Mouse (Mus musculus) hindbrain, postnatal 0 days (tissue): ENCODE data around the gene Wfdc10. TPM values are rescaled to one million over a fixed set of nuclear protein-coding genes. Genes with fewer than 3 reads are reported as not detected.

Source experiments
- ATAC-seq: fragments of 200-750 bp; cut with Nextera tagmentation; 2 replicates; pipeline ENCODE4 v1.8.0; 2017; ENCODE audit warnings: mild to moderate bottlenecking, moderate TSS enrichment, moderate library complexity
- DNase-seq: peaks from one replicate; pipeline ENCODE4 v3.0.0-alpha.2; 2015; ENCODE audit warnings: low spot score
- H3K27ac ChIP-seq: fragments of 300-500 bp; sonication (generic); 2 replicates; pipeline ENCODE4 v1.5.1; 2014; ENCODE audit warnings: mild to moderate bottlenecking
- H3K27me3 ChIP-seq: fragments of 300-500 bp; sonication (generic); 2 replicates; pipeline ENCODE4 v1.6.1; 2014; ENCODE audit warnings: low read length, mixed read lengths; ENCODE audit not compliant: insufficient read depth
- H3K36me3 ChIP-seq: fragments of 300-500 bp; sonication (generic); 2 replicates; pipeline ENCODE4 v1.6.1; 2014; ENCODE audit warnings: low read length, mixed read lengths; ENCODE audit not compliant: insufficient read depth
- H3K4me1 ChIP-seq: fragments of 300-500 bp; sonication (generic); 2 replicates; pipeline ENCODE4 v1.6.1; 2014; ENCODE audit warnings: antibody characterized with exemption, low read length, mixed read lengths; ENCODE audit not compliant: insufficient read depth
- H3K4me2 ChIP-seq: fragments of 300-500 bp; sonication (generic); 2 replicates; pipeline ENCODE4 v1.6.1; 2014; ENCODE audit warnings: low read depth, mild to moderate bottlenecking, low read length, moderate library complexity, mixed read lengths
- H3K4me3 ChIP-seq: fragments of 300-500 bp; sonication (generic); 2 replicates; pipeline ENCODE4 v1.5.1; 2014; ENCODE audit warnings: low read length
- H3K9ac ChIP-seq: fragments of 300-500 bp; sonication (generic); replicated peaks from 2 replicates; pipeline ENCODE4 v1.6.1; 2014; ENCODE audit warnings: mild to moderate bottlenecking, low read length, moderate library complexity, mixed read lengths
- H3K9me3 ChIP-seq: fragments of 300-500 bp; sonication (generic); 2 replicates; pipeline ENCODE4 v1.6.1; 2016; ENCODE audit warnings: low read length, mixed read lengths
- CTCF ChIP-seq: IDR thresholded peaks from 2 replicates; pipeline ENCODE4 v1.5.1; 2016; ENCODE audit warnings: antibody characterized with exemption, control low read depth, low read depth
- WGBS: fragments of 180-500 bp; shearing (Covaris S2); extraction: QIAGEN DNeasy Blood & Tissue Kit; methylation state at CpG from one replicate; pipeline ENCODE4 v1.1.7; 2014; 5-methylcytosine and 5-hydroxymethylcytosine counted together
- polyA plus RNA-seq: library from polyadenylated mRNA; unstranded; fragments of >200 nt; fragmentation: Nextera tagmentation; extraction: Ambion mirVana; gene quantifications from 2 replicates; pipeline ENCODE4 v1.2.1, GENCODE M21; 2015
- total RNA-seq: library from RNA; depleted of rRNA; stranded (reverse); fragments of >200 nt; gene quantifications from 2 replicates; pipeline ENCODE4 v1.2.3, GENCODE M21; 2014

Gene Wfdc10
- total and polyA plus RNA-seq, 2 experiments from 2014 or later: 0.60 TPM; not detected in 1

GRCm38 (mm10) chr2:164638696-164639095 is 17.1 kb upstream of the Wfdc10 start, which contains the start of gene Wfdc16:
Wfdc16 (minus strand) TSS chr2:164638796.
- 89% methylated on average over 3 of the region's 3 CpGs for WGBS
- Histone ChIP-seq H3K9ac (no peak within 1 kb of the TSS), H3K27ac (no peak within 1 kb of the TSS), H3K4me2 (no peak within 1 kb of the TSS), H3K36me3 (no peaks in the 10 kb centered on the region), H3K4me1 (no peaks in the 10 kb centered on the region), H3K27me3 (no peaks in the 10 kb centered on the region), H3K9me3 (no peaks in the 10 kb centered on the region), H3K4me3 (no peak within 1 kb of the TSS)
- ATAC-seq: no peak
- TF ChIP-seq CTCF: no peak
- DNase-seq: no peak

- Histone ChIP-seq H3K4me1 (no peaks in the 10 kb centered on the region), H3K9me3 (no peaks in the 10 kb centered on the region), H3K27me3 (no peaks in the 10 kb centered on the region), H3K9ac (no peak overlapping the region), H3K4me2 (no peak overlapping the region), H3K27ac (no peak overlapping the region), H3K4me3 (no peak overlapping the region), H3K36me3 (no peaks in the 10 kb centered on the region)
- 68% methylated on average over 7 of the region's 7 CpGs for WGBS
- ATAC-seq: no peak
- TF ChIP-seq CTCF: no peak
- no peak for DNase-seq
These were observed 14.7 kb upstream of the Wfdc10 start for GRCm38 (mm10) chr2:164641129-164641528.

- no peak overlapping the region for H3K27ac ChIP-seq
- 58% methylated on average over 13 of the region's 13 CpGs for WGBS
These were observed 13.8 kb upstream of the Wfdc10 start for GRCm38 (mm10) chr2:164641881-164642673.

GRCm38 (mm10) chr2:164656483-164656882 is 637 bp downstream of the Wfdc10 start, which contains the start of gene Wfdc9:
Wfdc9 (minus strand) TSS chr2:164656583.
- Histone ChIP-seq H3K27ac (no peak within 1 kb of the TSS), H3K4me1 (no peaks in the 10 kb centered on the region), H3K9ac (no peak within 1 kb of the TSS), H3K9me3 (no peaks in the 10 kb centered on the region), H3K4me3 (no peak within 1 kb of the TSS), H3K27me3 (no peaks in the 10 kb centered on the region), H3K36me3 (no peaks in the 10 kb centered on the region), H3K4me2 (no peak within 1 kb of the TSS)
- DNase-seq (no peak), ATAC-seq (no peak)
- TF ChIP-seq CTCF: no peak
- WGBS: 85% methylated on average over 9 of the region's 9 CpGs

More at GRCm38 (mm10) chr2:164641881-164642673, 13.8 kb upstream of the Wfdc10 start:
- H3K9me3 ChIP-seq: no peaks in the 10 kb centered on the region
- ATAC-seq (no peak), DNase-seq (no peak)
- no peak overlapping the region for H3K9ac ChIP-seq
- TF ChIP-seq CTCF: no peak
- no peaks in the 10 kb centered on the region for H3K27me3 ChIP-seq
- no peaks in the 10 kb centered on the region for H3K4me1 ChIP-seq
- no peak overlapping the region for H3K4me2 ChIP-seq
- H3K4me3 ChIP-seq: no peak overlapping the region
- no peaks in the 10 kb centered on the region for H3K36me3 ChIP-seq

- H3K4me1 ChIP-seq: no peaks in the 10 kb centered on the region
- H3K27me3 ChIP-seq: no peaks in the 10 kb centered on the region
- no peak for TF ChIP-seq CTCF
- H3K9ac ChIP-seq: no peak overlapping the region
- no peaks in the 10 kb centered on the region for H3K36me3 ChIP-seq
- no peak overlapping the region for H3K4me2 ChIP-seq
- WGBS: 88% methylated on average over 7 of the region's 7 CpGs
- ATAC-seq (no peak), DNase-seq (no peak)
- H3K4me3 ChIP-seq: no peak overlapping the region
- H3K9me3 ChIP-seq: no peaks in the 10 kb centered on the region
- no peak overlapping the region for H3K27ac ChIP-seq
These were observed 9.0 kb downstream of the Wfdc10 start for GRCm38 (mm10) chr2:164664851-164665250.

GRCm38 (mm10) chr2:164670261-164670660 is 14.4 kb downstream of the Wfdc10 start:
- no peaks in the 10 kb centered on the region for H3K4me1 ChIP-seq
- ATAC-seq: no peak
- 75% methylated on average over 5 of the region's 5 CpGs for WGBS
- TF ChIP-seq CTCF: no peak
- no peaks in the 10 kb centered on the region for H3K36me3 ChIP-seq
- H3K27me3 ChIP-seq: no peaks in the 10 kb centered on the region
- no peak overlapping the region for H3K27ac ChIP-seq
- DNase-seq: no peak
- no peak overlapping the region for H3K4me3 ChIP-seq
- no peak overlapping the region for H3K4me2 ChIP-seq
- H3K9ac ChIP-seq: no peak overlapping the region
- no peaks in the 10 kb centered on the region for H3K9me3 ChIP-seq

- no peaks in the 10 kb centered on the region for H3K9me3 ChIP-seq
- ATAC-seq (no peak), DNase-seq (no peak)
- 29% methylated on average over 1 of the region's 1 CpGs for WGBS
- no peaks in the 10 kb centered on the region for H3K27me3 ChIP-seq
- H3K27ac ChIP-seq: no peak overlapping the region
- TF ChIP-seq CTCF: no peak
- H3K4me3 ChIP-seq: no peak overlapping the region
- no peaks in the 10 kb centered on the region for H3K4me1 ChIP-seq
- H3K4me2 ChIP-seq: no peak overlapping the region
- no peaks in the 10 kb centered on the region for H3K36me3 ChIP-seq
- H3K9ac ChIP-seq: no peak overlapping the region
These were observed 15.1 kb downstream of the Wfdc10 start for GRCm38 (mm10) chr2:164670938-164671337.
